Mouse (Mus musculus): ENCODE measurements at regions not wholly inside any gene's neighbourhood (a gene's known extent, or its start where the extent isn't known, plus 50 kb on each side); places are given as distances from the start of the nearest gene placed in this dataset.

DNA sequence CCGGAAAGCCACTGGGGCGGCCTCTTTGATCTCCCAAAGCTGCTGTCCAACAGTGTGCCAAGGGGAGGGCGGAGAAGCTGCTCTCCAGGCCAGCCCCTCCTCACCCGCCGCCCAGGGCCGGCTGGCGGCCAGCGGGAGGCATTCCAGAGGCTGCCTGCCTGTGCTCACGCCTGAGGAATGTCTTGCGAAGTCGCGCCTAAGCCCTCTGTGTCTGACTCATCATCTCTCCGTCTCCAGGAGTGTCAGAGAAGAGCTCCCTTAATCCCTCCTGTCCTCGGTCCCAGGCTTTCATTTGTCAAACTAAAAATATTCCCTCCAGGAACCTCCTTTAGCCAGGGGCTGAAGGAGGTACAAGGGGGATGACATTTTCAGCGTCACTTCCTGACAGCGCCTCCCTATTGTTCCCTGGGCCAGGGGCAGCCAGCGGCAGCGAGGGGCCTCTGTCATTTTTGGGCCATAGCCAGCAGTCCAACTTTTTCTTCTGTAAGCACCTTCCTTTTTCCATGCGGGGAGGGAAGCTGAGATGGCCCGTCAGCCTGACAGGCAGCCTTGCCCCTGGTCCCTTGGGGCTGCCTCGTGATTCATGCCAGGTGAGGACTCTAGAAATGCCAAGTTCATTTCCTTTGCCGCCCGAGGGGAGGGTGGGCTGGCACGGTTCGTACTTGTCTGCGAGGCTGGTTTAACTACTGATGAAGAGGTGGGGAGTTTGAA lies 113.4 kb downstream of the Gm525 start:
- no peaks in the 10 kb centered on the region; a peak in 1 of 4 replicates for H3K4me1 ChIP-seq (ENCODE audit: control insufficient read depth in 2 of 2, insufficient read depth in 2 of 2, low read length in 2 of 2, poor library complexity in 1 of 2)
- in situ Hi-C loops (cut with MboI; ENCODE audit: low sequenced_read_pairs in 2 of 2, unreplicated experiment in 2 of 2) = no loop called here
- no peak overlapping the region for H3K27ac ChIP-seq (ENCODE audit: insufficient read depth, low read depth, low read length, poor library complexity, severe bottlenecking)
- H3K9me3 ChIP-seq (ENCODE audit: control insufficient read depth, insufficient read depth, low read depth, low read length) = no peaks in the 10 kb centered on the region
- TF ChIP-seq ZC3H11A (IDR thresholded peaks at IDR 0.05; ENCODE audit: borderline replicate concordance, low read depth, low read length) (no peak), CHD2 (IDR thresholded peaks at IDR 0.05; ENCODE audit: low read depth, low read length) (no peak), MAFK (IDR thresholded peaks at IDR 0.05; ENCODE audit: insufficient read depth, low read depth, low read length) (no peak), HCFC1 (IDR thresholded peaks at IDR 0.05; ENCODE audit: borderline replicate concordance, insufficient read depth, low read length) (no peak), ZNF384 (IDR thresholded peaks at IDR 0.05; ENCODE audit: low read depth, low read length) (no peak)
- no peaks in the 10 kb centered on the region for H3K36me3 ChIP-seq (ENCODE audit: control insufficient read depth, insufficient read depth, low read length, poor library complexity, severe bottlenecking)
- DNase-seq (ENCODE audit: low read depth, low spot score) = peak; percentile 54
- H3K4me3 ChIP-seq (ENCODE audit: insufficient read depth in 1 of 2, low read depth in 1 of 2, low read length in 2 of 2, poor library complexity in 1 of 2, severe bottlenecking in 1 of 2) = no peak overlapping the region
- H3K9ac ChIP-seq (ENCODE audit: insufficient read depth, low read depth, low read length, poor library complexity, severe bottlenecking) = no peak overlapping the region

DNA sequence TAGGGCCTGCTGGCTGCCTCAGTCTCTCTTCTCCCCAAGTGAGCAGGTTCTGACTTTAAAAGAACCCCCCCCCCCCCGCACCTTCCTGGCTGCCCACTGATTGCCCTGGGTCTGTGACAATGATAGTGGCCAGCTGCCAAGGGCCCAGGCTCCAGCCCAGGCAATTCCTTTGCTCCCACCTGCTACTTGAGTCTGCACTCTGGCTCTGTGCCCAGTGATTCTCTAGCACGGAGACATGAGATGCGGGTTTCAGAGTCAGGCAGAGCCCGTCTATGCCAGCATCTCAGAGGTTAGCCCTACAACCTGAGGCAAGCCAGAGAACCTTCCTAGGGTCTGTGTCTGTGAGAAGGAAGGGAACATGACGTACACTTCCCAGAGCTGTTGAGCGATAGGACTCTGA lies 112.2 kb downstream of the Gm525 start:
- TF ChIP-seq CHD2 (IDR thresholded peaks at IDR 0.05; ENCODE audit: low read depth, low read length) (no peak), ZC3H11A (IDR thresholded peaks at IDR 0.05; ENCODE audit: borderline replicate concordance, low read depth, low read length) (no peak)
- Histone ChIP-seq H3K4me1 (ENCODE audit: control insufficient read depth in 2 of 2, insufficient read depth in 2 of 2, low read length in 2 of 2, poor library complexity in 1 of 2) (no peaks in the 10 kb centered on the region; a peak in 1 of 4 replicates), H3K9me3 (ENCODE audit: control insufficient read depth, insufficient read depth, low read depth, low read length) (no peaks in the 10 kb centered on the region), H3K4me3 (ENCODE audit: insufficient read depth in 1 of 2, low read depth in 1 of 2, low read length in 2 of 2, poor library complexity in 1 of 2, severe bottlenecking in 1 of 2) (no peak overlapping the region), H3K27ac (ENCODE audit: insufficient read depth, low read depth, low read length, poor library complexity, severe bottlenecking) (no peak overlapping the region), H3K36me3 (ENCODE audit: control insufficient read depth, insufficient read depth, low read length, poor library complexity, severe bottlenecking) (no peaks in the 10 kb centered on the region), H3K9ac (ENCODE audit: insufficient read depth, low read depth, low read length, poor library complexity, severe bottlenecking) (no peak overlapping the region)
- in situ Hi-C loops (cut with MboI; ENCODE audit: low sequenced_read_pairs in 2 of 2, unreplicated experiment in 2 of 2) = no loop called here
- DNase-seq (ENCODE audit: low read depth, low spot score) = no peak

DNA sequence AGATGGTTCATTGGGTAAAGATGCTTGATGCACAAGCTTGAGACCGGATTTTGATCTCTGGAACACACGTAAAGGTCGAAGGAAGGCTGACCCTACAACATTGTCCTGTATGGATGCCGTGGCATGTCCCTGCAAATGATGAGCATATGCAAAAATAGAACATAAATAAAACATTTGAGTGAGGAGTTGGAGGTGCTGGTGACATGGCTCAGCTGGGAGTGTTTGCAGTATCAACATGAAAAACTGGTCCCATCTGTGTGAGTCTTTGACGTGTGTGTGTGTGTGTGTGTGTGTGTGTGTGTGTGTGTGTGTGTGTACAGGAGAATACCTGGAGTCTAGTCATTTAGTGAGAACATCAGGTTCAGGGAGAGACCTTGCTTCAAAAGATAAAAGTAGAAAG lies 107.8 kb downstream of the Gm525 start:
- no peak for DNase-seq (ENCODE audit: low read depth, low spot score)
- Histone ChIP-seq H3K9me3 (ENCODE audit: control insufficient read depth, insufficient read depth, low read depth, low read length) (no peaks in the 10 kb centered on the region), H3K4me1 (ENCODE audit: control insufficient read depth in 2 of 2, insufficient read depth in 2 of 2, low read length in 2 of 2, poor library complexity in 1 of 2) (no peaks in the 10 kb centered on the region), H3K27ac (ENCODE audit: insufficient read depth, low read depth, low read length, poor library complexity, severe bottlenecking) (no peak overlapping the region), H3K36me3 (ENCODE audit: control insufficient read depth, insufficient read depth, low read length, poor library complexity, severe bottlenecking) (no peaks in the 10 kb centered on the region), H3K4me3 (ENCODE audit: insufficient read depth in 1 of 2, low read depth in 1 of 2, low read length in 2 of 2, poor library complexity in 1 of 2, severe bottlenecking in 1 of 2) (no peak overlapping the region), H3K9ac (ENCODE audit: insufficient read depth, low read depth, low read length, poor library complexity, severe bottlenecking) (no peak overlapping the region)
- TF ChIP-seq HCFC1 (IDR thresholded peaks at IDR 0.05; ENCODE audit: borderline replicate concordance, insufficient read depth, low read length) (no peak), MAFK (IDR thresholded peaks at IDR 0.05; ENCODE audit: insufficient read depth, low read depth, low read length) (no peak), CHD2 (IDR thresholded peaks at IDR 0.05; ENCODE audit: low read depth, low read length) (no peak), ZC3H11A (IDR thresholded peaks at IDR 0.05; ENCODE audit: borderline replicate concordance, low read depth, low read length) (no peak), ZNF384 (IDR thresholded peaks at IDR 0.05; ENCODE audit: low read depth, low read length) (no peak)
- in situ Hi-C loops (cut with MboI; ENCODE audit: low sequenced_read_pairs in 2 of 2, unreplicated experiment in 2 of 2) = no loop called here

DNA sequence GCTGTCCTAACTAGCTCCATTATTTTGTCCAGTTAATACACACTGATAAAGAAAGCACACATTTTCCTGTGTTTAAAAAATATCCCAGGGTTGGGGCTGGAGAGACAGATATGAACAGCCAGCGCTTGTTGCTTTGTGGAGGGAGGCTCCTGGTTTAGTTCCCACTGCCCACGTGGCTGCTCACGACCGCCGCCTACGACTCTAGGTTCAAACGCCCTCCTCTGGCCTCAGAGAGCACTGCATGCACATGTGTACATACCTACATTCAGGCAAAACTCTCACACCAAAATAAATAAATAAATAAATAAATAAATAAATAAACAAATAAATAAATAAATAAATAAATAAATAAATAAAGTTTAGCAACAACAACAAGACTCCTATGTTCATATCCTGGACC lies 104.8 kb downstream of the Gm525 start:
- in situ Hi-C loops (cut with MboI; ENCODE audit: low sequenced_read_pairs in 2 of 2, unreplicated experiment in 2 of 2) = no loop called here

DNA sequence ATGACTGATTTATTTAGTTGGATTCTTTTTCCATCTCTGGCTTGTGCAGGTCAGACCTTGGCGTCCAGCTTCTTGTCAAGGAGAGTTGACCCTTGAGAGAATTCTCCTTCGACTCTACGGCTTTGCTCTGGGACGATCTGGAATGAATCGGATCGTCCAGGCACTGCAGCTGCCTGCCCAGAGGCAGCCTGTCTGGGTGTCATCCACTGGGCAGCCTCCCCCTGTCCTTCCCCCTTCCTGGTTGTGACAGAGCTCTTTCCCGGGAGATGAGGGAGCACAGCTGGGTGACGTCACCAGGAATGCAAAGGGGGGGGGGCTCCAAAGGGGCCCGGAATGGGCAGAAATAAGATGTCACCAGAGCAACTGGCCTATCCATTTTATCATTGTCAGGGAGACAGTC lies 101.9 kb downstream of the Gm525 start:
- DNase-seq (ENCODE audit: low read depth, low spot score) = no peak
- no peak for TF ChIP-seq CHD2 (IDR thresholded peaks at IDR 0.05; ENCODE audit: low read depth, low read length)
- no peak for TF ChIP-seq MAFK (IDR thresholded peaks at IDR 0.05; ENCODE audit: insufficient read depth, low read depth, low read length)
- no peak for TF ChIP-seq ZC3H11A (IDR thresholded peaks at IDR 0.05; ENCODE audit: borderline replicate concordance, low read depth, low read length)
- no peak for TF ChIP-seq ZNF384 (IDR thresholded peaks at IDR 0.05; ENCODE audit: low read depth, low read length)
- no peak for TF ChIP-seq HCFC1 (IDR thresholded peaks at IDR 0.05; ENCODE audit: borderline replicate concordance, insufficient read depth, low read length)
- Histone ChIP-seq H3K4me1 (ENCODE audit: control insufficient read depth in 2 of 2, insufficient read depth in 2 of 2, low read length in 2 of 2, poor library complexity in 1 of 2) (peaks cover 4 to 6% of the 10 kb centered on the region in 2 experiments; a peak in 1 of 4 replicates), H3K4me3 (ENCODE audit: insufficient read depth in 1 of 2, low read depth in 1 of 2, low read length in 2 of 2, poor library complexity in 1 of 2, severe bottlenecking in 1 of 2) (no peak overlapping the region), H3K9me3 (ENCODE audit: control insufficient read depth, insufficient read depth, low read depth, low read length) (no peaks in the 10 kb centered on the region), H3K27ac (ENCODE audit: insufficient read depth, low read depth, low read length, poor library complexity, severe bottlenecking) (no peak overlapping the region), H3K9ac (ENCODE audit: insufficient read depth, low read depth, low read length, poor library complexity, severe bottlenecking) (no peak overlapping the region), H3K36me3 (ENCODE audit: control insufficient read depth, insufficient read depth, low read length, poor library complexity, severe bottlenecking) (no peaks in the 10 kb centered on the region)
- in situ Hi-C loops (cut with MboI; ENCODE audit: low sequenced_read_pairs in 2 of 2, unreplicated experiment in 2 of 2) = no loop called here

More for the DNA sequence above, 104.8 kb downstream of the Gm525 start:
- H3K36me3 ChIP-seq (ENCODE audit: control insufficient read depth, insufficient read depth, low read length, poor library complexity, severe bottlenecking) = no peaks in the 10 kb centered on the region
- H3K9me3 ChIP-seq (ENCODE audit: control insufficient read depth, insufficient read depth, low read depth, low read length) = no peaks in the 10 kb centered on the region
- no peak for DNase-seq (ENCODE audit: low read depth, low spot score)
- H3K9ac ChIP-seq (ENCODE audit: insufficient read depth, low read depth, low read length, poor library complexity, severe bottlenecking) = no peak overlapping the region
- no peak overlapping the region for H3K27ac ChIP-seq (ENCODE audit: insufficient read depth, low read depth, low read length, poor library complexity, severe bottlenecking)
- no peak overlapping the region for H3K4me3 ChIP-seq (ENCODE audit: insufficient read depth in 1 of 2, low read depth in 1 of 2, low read length in 2 of 2, poor library complexity in 1 of 2, severe bottlenecking in 1 of 2)
- TF ChIP-seq ZC3H11A (IDR thresholded peaks at IDR 0.05; ENCODE audit: borderline replicate concordance, low read depth, low read length) = peak; percentile 23; the same call in 1 of the 2 replicates
- TF ChIP-seq MAFK (IDR thresholded peaks at IDR 0.05; ENCODE audit: insufficient read depth, low read depth, low read length) = no peak
- no peak for TF ChIP-seq ZNF384 (IDR thresholded peaks at IDR 0.05; ENCODE audit: low read depth, low read length)
- H3K4me1 ChIP-seq (ENCODE audit: control insufficient read depth in 2 of 2, insufficient read depth in 2 of 2, low read length in 2 of 2, poor library complexity in 1 of 2) = peaks cover 4 to 6% of the 10 kb centered on the region in 2 experiments; a peak in 1 of 4 replicates
